Mouse (Mus musculus) erythroid progenitor cell, adult 5-6 weeks (primary cell): ENCODE results near the gene Ranbp17. TPM values are rescaled to one million over a fixed set of nuclear protein-coding genes. Genes with fewer than 3 reads are reported as not detected.
A peak's percentile ranks its signal among the peaks of the same experiment; 100 is the strongest.

Experiments
- ATAC-seq: replicated peaks from 2 replicates; pipeline ENCODE4 v1.8.0; 2016; ENCODE audit warnings: moderate number of reproducible peaks, mild to moderate bottlenecking, moderate TSS enrichment, inconsistent platforms; ENCODE audit not compliant: poor library complexity, low FRiP score, severe bottlenecking
- total RNA-seq, 2 experiments: library from RNA; stranded (forward) in 1 of 2; stranded (reverse) in 1 of 2; fragments of 150-400 nt in 1 of 2; fragments of 186-747, 209-891 nt in 1 of 2; gene quantifications; 2 replicates each; pipeline versions ENCODE4 v1.2.3 to v1.2.4; 2015 to 2017; ENCODE audit warnings: low replicate concordance in 2 of 2

Ranbp17 gene
- total RNA-seq, 2 experiments from 2014 or later: 5.8 to 6.7 TPM

DNA sequence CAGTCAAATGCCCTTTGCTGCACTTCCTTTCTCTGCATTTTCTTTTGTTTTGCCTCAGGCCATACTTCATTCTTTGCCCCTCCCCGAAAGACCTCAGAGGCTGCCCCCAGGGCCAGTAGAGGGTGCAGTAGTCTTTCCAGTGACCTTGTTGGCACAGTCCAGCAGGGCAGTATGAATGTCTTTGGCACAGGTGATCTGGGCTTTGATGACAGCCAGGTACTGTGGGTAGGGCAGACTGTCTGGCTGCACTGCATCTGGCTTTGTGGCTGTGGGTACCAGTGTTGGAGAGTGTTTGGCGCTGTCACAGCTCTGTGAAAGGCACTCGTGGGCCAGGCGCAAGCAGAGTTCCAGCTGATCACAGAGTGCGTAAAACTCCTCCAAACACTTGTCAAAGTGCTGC, 85.8 kb downstream of the Ranbp17 start:
- ATAC-seq: peak; percentile 59; the same call in 1 of the 2 replicates

DNA sequence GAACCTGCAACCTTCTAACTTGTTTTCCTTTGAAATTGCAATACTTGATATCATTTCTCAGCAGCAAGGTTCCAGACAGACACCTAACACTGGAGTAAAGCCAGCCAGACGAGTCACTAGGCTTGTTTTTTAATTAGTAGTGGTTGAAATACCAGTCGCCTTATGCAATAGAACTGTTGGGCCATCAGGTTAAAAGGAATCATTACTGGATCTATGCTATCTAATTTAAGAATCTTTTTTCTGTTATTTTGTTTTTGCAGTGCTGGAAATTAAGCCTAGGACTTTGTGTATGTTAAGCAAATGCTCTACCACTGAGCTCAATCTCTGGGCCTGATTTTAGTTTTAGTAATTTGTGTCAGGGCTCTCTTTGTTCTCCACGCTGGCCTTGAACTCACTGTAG, 91.3 kb downstream of the Ranbp17 start:
- ATAC-seq: no peak

DNA sequence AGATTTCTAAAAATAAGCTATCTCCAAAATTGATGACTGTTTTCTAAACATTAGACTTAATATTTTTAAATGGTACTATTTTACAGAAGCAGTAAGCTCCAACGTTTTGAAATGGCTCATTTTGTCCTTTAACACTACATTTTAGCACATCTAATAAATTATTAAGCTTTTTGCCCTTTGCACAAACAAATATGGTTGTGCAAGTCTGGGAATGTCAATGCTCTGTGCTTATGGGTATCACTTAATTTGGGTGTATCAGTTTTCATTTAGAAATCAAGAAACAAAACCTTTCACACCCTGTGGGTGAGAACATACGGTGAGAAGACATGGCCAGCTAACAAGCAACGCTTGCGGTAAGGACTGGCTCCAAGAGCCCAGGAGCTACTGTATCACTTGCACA, 108.9 kb downstream of the Ranbp17 start:
- ATAC-seq: no peak

DNA sequence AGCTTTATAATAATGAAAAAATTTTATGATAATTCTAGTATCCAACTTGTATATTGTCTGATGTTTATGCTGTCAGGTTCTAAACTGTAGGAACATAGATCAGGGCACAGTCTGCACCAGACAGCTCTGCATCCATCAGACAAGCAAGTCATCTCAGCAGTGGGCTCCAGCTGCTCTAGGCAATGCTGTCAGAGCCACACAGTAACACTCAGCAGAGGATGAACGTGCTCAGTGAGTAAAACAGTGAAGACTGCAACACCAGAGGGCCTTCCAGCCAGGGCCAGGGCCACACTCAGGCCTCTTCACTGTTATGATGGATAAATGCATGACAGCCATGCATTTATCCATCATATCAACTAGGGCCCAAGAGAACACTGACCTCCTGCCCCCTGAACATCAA, 114.2 kb downstream of the Ranbp17 start:
- no peak for ATAC-seq

DNA sequence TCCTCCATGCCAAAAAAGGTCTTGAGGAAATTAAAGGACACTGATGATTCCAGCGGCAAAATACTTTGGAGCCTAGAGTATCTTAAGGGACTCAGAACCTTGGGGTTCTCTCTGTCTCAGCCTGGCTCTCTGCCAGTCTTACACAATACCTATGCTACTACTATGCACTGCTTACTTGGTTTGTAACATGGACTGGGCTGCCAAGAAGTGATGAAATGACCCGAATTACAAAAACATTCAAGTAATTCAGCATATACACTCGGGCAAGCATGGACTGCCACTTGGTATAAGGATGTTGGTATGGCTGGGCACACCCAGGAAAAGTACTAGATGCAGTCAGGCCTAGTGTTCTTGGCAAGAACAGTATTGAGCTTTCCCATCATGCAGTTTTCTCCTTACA, 114.8 kb downstream of the Ranbp17 start:
- no peak for ATAC-seq

DNA sequence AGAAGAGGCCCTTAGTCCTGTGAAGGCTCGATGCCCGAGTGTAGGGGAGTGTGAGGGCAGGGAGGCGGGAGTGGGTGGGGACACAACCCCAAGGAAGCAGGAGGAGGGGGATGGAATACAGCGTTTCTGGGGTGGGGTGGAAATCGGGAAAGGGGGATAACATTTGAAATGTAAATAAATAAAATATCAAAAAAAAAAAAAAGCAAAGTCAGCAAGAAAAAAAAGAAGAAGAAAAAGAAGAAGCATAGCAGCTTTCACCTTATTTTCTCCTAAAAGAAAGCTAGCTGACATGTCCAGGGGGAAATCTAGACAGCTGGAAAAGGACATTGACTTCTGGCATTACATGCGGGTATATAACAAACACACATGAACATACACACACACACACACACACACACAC, 117.3 kb downstream of the Ranbp17 start:
- no peak for ATAC-seq

DNA sequence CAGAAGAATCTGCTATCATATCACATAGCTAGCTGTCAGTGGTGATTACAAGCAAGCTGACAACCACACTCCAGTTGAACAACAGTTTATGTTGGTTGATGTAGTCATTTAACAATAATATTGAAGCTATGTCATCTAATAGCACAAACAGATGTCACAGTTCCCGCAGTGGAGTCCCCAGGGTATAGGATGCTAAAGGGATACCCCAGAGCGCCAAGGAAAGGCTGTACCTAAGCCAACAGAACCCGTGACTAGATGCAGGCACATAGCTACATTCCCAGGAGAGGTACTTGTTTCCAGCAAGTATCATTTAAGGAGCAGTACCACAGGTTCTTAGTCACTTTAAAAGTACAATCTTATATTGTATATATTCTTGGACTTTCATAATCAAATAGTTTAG, 119.5 kb downstream of the Ranbp17 start:
- ATAC-seq: no peak

DNA sequence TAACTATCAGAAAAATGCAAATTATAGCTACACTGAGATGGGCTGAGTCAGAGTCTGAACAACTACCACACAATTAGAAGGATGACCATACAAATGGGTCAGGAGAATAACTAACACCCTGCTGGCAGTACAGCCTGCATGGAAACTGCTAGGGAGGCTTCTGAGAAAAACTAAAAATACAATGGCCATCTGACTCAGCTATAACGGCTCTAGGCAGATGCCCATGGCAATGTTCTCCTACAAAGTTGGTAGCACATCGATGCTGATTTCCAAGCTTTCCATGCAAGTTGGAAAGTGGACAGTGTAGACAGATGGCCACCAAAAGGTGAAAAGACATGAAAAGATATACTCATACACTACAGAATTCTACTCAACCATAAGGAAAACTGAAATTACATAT, 124.9 kb downstream of the Ranbp17 start:
- no peak for ATAC-seq

DNA sequence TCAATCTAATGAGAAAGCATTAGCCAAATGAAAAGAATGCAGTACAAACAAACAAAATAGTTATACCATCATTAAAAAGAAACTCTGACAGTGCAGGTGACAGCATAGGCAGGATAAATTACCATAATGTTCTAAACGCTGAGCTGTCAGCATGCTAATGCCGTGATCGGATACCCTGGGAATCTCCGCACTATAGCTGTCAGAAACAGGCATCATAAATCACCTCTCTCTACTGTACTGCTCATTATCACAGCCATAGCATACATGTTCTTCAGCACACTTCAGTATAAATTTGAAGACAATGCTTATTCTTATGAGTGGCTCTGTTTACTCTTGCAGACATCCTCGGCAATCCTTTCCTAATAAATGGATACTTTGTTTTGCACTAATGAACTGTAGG, 151.7 kb downstream of the Ranbp17 start:
- no peak for ATAC-seq

DNA sequence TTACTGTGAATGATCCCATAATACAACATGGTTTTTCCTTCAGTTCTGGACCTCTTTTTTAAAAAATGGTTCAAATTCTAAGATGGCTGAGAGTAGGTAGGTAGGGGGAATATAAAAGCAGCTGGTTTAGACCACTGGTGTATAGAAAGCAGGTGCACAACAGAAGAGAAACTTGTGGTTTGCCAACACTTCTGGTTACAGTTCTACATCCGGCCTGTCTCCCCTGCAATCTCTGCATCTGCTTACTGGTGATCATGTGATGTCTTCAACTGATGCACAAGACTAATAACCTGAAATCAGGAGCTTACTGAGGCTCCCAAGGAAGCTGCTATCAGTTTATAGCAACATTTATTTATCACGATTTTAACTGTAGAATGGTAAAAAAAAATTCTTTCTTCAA, 164.3 kb downstream of the Ranbp17 start:
- ATAC-seq: no peak

DNA sequence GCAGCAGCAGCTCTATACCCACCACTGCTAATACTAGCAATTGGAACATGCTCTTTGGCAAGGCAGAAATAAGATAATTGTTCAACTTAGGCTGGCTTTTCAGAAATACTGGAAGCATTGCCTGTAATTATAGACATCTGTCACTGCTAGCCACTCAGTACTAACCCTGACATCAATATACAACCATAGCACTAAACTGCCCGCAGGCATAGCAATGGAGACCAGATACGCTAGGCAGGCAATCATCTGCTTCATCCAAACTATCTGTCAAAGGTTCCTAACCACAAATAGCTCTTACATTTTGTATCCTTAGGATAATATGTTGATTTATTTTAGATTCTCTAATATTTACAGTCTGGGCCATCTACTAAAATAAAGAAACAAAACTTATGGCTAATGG, 171.5 kb downstream of the Ranbp17 start:
- ATAC-seq: no peak

DNA sequence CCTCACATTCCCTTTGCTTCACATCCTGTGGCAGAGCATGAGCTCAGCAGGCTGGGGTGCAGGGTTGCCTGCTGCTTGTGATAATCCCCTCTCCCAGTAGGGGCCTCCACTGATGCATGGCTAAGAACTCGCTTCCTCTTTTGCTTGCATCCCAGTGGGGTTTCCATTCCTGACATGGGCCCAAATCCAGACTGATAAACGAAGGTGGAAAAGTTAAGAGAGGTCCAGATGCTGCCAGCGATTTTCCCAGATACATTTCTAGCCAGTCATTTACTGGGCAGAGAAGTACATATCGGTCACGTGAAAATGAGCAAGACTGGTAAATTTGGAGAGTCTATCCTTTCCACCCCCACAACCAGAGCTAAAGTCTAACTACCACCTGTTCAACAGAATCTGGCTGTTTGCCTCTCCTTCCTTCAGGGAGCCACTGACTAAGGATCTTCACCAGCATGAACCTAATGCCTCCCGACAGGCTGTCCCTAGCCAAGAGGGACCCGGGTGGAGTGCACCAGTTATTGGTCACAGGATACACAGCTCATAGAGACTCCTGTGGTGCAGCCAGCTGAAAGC, 176.9 kb downstream of the Ranbp17 start:
- no peak for ATAC-seq

DNA sequence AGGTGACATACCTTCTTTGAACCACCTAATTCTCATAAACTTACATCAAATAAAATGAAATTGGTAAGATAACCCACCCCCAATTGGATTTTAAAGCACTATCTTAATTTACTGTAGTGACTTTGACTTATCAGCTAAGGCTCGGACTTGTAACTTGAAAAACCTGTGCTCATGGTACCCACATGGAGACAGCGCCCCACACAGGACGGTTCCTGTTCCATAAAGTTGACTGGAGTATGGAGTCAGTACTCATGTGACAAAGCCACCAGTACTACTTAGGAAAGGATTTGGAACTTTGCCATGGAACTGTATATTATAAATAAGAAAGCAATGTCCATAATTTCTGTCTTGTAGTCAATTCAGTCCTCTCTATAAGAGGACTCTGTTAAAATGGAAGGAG, 177.9 kb downstream of the Ranbp17 start:
- ATAC-seq: no peak

DNA sequence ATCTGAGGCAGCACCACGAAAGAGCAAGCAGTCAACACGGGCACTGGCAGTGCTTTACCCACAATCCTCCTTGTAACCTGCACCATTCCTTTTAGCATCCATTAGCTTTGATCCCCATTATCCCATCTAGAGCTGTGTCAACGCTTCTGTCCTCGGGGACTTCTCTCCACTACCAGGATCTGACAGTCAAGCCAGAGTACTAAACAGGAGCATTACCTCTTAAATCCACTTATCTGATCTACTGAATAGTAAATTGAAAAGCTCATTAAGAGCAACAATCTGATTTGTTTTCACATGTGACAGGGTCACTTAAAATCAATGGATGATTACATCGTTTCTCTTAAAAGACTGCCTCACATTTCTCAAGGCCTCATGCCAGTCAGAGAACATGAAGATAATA, 181.4 kb downstream of the Ranbp17 start:
- ATAC-seq: no peak

DNA sequence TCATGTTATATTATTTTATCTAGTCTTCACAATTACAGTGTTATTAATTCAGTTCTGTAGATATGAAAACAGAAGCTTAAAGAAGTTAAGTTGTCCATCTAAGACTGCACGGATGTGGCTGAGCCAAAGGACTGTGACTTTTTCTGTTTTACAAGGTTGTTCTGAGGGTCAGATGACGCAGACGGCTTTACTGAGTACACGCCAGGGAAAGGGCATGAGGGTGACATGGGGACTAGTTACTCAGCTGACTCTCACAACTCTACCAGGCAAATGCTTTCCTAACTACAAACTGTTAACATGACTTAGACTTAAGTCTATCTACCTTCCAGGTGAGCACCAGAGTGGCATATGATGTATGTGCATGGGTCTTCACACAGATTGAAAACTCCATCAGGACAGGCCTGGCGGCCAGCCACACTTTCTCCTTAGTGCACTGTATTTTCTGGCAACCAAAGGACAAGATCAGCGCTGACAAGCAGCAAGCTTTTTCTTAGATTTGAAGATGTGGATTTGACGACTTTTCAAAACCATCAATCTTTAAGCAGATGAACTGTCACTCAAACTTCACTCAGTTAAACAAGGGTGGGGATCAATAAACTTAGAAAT, 194.4 kb downstream of the Ranbp17 start:
- ATAC-seq: no peak

DNA sequence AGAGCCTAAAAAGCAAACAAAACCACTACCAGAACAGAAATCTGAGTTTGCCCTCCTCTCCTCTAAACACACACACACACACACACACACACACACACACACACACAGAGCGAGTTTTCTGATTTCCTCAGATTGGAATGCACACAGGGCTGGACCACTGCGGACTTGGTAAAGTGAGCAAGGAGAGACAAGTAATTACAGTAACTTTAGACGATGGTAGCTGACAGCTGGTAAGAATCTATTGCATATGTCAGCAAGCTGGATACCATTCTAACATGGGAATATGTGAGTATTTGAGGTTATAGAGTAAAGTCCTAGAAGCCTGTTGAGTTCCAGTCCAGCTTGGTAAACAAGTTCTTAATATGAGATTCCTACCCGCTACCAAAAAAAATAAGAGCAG, 204.0 kb downstream of the Ranbp17 start:
- ATAC-seq: no peak

DNA sequence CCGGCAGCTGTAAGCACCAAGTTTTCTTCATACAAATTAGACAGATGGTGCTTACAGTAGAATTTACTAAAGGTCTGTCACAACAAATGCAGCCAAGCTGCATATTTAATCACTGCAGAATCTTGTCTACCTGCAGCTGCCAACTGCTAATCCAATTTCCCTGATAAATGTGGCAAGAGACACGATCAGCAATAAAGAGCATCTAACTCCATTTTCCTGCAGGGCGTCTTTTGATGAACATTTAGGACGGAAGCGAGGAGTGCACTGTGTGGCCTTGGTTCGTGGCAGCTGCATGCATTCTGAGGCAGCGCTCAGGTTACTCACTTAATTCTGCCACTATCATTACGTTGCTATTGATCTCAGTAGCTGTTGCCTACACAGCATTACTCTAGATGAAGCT, 212.7 kb downstream of the Ranbp17 start:
- no peak for ATAC-seq

DNA sequence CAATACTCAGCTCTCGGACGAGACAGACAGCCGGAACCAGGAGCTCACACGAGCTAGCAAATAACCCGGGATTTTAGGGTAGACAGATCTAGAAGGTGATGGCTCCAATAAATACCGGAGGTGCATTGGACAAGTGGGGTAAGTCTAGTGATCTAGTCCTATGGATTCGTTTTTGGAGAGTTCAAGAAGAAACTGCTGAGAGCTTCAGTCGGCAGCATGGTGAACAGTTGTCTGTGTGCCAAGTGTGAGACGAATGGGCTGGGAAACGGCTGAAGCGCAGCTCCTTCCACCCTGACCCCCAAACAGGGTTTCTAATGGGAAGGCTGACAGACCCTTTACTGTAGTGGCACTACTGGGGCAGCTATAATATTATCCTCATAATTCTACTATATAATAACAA, 214.2 kb downstream of the Ranbp17 start:
- no peak for ATAC-seq

DNA sequence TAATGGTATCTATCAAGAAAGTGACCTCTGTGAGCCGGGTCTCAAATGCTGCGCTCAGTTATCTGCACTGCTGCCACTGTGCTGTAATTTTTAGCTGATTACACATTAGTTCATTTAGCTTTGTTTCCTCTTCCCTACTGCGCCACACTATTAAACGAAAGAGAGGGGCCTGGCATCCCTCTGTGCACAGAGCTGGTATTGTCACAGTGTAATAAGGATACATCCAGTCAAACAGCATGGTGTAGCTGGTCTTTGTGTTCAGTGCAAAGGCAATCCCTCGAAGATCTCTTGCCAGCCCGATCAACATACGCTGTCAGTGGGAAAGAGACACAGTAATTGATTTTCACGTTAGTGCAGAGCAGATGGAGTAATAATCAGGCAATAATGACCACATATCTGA, 216.4 kb downstream of the Ranbp17 start:
- no peak for ATAC-seq

DNA sequence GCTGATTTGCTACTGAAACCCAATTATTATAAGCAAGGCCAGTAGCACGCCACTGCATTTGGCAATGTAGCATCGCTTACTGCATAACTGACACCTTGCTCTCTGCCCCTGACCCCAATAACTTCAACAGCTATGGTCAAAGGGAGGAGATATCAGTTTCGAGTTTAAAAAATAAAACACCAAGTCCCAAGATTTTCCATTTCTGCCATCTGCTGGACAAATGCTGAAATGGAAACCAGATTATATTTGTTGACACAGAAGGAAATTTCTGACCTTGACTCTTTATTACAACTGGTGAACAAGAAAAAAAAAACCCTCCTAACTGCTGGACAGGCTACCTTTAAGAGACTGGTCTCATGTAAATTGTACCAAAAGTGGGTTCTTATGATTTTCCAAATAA, 218.1 kb downstream of the Ranbp17 start:
- no peak for ATAC-seq

DNA sequence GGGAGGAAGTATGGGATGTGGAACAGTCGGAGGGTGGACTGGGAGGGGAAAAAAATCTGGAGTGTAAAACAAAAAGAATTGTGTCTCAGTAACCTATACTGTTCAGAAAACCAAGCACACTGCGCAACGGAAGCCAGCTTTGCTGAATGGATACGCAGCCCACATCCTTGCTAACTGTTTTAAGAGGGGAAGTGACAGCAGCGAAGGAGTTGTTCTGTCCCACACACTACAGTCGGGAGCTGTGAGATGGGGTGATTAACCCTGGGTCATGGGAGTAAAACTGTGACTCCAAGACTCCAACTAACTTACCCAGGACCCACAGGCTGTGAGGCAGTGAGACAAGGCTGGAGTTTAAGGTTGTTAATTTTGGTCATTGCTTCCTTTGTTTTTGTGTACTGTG, 219.5 kb downstream of the Ranbp17 start:
- no peak for ATAC-seq

DNA sequence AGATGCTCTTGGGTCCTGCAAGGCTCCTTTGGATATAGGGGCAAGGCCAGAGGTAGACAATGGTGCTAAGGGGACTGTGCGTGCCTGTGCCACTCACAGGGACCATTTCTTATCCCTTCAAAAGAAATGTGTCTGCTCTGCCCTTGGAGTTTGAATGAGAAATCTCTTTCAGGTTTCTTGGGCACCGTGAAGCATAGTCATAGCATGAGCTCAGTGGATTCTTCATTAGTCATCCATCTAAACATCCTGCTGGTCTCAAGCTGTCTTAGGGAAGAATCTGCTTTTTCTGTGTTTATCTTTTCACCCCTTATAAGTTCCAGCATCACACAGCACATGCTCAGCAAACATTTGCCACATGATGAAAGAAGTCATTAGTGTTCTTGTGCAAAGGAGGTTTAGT, 235.0 kb downstream of the Ranbp17 start:
- ATAC-seq: no peak
